Mouse (Mus musculus) MEL-GATA-1-ER (cell line): ENCODE measurements around the gene Gtpbp3.
A peak's percentile ranks its signal among the peaks of the same experiment; 100 is the strongest.

Experiments used
- DNase-seq: peaks from one replicate; pipeline ENCODE4 v3.0.0-alpha.2; 2012; ENCODE audit warnings: low read depth; ENCODE audit errors: extremely low read depth

Gene Gtpbp3

DNA sequence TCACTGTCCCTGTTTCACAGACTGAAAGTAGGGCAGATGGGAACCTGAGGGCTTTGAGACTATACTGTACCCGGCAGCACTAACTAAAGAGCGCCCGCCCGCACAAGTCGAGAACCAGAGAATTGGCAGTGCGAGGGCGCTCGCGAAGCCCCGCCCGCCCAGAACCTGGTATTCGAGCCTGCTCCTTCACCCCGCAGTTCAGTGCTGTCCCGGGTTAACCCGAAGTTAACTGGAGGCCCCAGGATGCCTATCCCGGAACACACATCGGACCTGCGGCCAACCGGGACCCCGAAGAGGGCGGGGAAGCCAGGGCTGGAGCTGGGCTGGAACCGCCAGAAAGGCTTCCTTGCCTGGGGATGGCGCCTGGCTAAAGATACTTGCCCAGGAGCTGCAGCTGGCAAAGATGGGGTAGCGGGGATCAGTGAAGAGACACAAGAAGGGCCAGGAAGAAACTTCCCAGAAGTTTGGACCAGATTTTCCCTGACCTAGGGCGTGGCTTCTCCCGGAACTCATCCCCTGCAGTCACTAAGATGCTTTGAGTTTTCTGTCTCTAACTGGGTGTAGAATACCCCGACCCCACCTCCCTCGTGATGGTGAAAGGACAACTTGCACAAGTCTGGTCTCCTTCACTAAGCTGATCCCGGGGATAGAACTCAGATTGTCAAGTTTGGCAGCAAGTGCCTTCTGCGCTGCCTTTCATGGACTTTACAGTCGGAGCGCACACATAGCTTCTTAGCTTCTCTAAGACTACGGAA is at the start of gene Gtpbp3:
TSS of gene Gtpbp3 (plus strand) at position 413 of the 755 bp plus-strand sequence.
- DNase-seq: peak; percentile 72

DNA sequence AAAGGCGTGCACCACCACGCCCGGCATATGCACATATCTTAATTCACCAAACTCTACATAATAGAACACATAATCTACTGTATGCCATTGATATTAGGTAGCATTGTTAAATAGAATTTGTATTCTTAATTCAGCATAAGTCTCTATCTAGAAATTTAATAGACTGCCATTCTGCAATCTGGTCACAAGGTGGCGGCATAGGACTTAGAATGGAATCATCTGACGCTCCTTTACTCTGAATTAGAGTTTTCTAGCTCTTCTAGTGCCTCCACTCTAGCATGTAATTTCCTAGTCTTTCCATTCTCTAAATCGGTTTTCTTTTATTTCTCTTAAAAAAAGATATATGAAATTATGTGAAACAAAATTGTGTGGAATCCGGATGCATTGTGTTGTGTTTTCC is 46.5 kb upstream of the Gtpbp3 start:
- DNase-seq: peak; percentile 60

DNA sequence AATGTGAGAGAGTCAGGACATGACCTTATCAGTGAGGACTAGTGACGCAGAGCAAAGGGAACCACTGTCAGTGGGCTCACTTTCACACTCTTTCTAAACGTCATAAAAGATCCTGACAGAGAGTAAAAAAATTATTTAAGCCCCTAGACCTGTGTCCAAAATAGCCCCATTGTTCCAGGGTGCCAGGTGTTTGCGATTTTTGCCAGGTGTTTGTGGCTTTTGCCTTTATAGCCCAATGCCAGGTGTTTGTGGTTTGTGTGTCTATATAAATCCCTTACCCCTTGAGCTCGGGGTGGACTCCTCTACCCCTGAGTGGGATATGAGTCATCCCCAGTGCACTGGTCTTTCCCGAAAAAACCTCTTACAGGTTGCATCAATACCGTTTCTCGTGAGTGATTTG is 42.8 kb upstream of the Gtpbp3 start:
- no peak for DNase-seq

DNA sequence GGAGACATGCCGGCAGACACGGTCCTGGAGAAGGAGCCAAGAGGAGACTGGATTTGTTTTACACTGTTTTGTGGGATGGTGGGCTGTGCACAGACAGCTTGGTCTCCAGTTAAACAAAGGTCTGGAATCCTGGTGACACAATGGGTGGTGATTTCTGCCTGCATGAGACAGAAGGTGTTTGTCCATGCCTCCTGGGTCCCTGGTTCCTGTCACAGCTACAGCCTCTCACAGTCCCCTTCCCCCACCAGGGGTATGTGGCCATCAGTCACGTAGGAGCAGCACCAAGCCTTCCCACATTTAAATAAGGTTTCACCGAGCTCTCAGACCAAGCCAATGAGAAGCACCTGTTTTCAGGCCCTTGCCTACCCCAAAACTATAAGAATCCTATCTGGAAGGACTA is 36.6 kb upstream of the Gtpbp3 start:
- DNase-seq: no peak

DNA sequence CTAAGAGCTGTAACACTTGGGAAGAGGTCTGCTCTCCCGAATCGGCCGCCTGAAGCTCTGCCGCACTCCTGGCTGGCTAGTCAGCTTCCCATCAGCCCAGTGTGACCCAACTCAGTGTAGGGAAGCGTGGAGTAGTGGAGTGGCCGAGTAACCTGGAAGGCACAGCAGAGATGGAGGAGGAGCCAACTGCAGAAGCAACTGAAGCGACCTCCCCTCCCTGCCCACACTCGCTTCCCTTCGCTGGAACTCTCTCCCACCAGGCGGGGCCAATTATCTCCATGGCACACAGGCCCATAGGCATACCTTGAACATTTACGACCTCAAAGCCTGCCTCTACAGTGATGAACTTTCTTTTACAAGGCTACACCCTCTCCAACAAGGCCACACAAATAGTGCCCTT is 36.1 kb upstream of the Gtpbp3 start:
- DNase-seq: no peak

DNA sequence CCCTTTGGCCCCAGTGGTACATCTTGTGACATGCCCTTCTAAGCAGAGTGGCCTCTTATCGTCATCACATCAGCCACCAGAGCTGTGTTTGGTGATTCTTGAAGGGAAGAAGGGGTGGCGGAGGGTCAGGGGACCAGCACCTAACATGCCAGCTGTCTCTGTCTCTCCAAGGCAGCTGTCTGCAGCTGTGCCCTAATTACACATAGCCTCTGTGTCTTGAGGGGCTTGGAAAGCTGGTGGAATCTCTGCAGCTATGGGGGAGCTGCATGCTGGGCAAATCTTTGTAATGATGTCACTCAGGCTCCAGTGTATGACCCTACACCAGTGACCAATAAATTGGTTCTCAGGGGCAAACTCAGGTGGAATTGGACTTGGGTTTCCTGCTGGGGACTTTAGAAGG is 35.2 kb upstream of the Gtpbp3 start:
- DNase-seq: no peak

DNA sequence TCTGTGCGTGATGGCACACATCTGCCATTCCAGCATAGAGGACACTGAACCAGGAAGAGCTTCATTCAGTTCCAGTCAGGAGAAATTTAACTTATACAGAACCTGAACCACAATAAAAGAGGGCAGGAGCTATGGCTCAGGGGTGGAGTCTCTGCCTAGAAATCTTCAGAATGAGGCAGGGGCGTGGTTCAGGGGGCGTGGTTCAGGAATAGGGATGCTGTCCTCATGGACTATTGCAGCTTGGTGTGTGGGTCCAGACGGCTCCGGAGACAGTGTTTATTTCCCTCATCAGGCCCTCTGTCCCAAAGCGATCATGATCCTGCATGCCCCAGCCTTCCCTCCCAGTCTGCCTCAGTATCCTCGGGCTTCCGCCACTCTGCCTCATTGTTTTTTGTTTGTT is 33.2 kb upstream of the Gtpbp3 start:
- DNase-seq: no peak

DNA sequence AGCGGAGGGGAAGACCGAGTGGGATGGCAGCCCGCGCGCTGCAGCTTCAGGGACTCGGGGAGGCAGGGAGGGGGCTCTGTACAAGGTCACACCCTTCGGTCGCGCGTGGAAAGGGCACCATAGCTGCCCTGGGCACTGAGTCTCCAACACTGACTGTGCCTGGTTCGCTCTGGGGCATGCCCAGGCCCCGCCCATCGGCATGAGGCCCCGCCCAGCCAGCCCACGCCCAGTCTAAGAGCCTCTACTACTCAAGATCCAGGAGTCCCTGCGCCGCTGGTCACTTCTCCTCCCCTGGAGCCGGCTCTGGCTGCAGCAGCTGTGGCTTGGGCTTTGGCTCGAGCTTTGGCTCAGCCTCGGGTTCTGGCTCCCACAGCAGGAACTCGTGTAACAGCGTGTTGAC is 31.0 kb upstream of the Gtpbp3 start:
- no peak for DNase-seq

DNA sequence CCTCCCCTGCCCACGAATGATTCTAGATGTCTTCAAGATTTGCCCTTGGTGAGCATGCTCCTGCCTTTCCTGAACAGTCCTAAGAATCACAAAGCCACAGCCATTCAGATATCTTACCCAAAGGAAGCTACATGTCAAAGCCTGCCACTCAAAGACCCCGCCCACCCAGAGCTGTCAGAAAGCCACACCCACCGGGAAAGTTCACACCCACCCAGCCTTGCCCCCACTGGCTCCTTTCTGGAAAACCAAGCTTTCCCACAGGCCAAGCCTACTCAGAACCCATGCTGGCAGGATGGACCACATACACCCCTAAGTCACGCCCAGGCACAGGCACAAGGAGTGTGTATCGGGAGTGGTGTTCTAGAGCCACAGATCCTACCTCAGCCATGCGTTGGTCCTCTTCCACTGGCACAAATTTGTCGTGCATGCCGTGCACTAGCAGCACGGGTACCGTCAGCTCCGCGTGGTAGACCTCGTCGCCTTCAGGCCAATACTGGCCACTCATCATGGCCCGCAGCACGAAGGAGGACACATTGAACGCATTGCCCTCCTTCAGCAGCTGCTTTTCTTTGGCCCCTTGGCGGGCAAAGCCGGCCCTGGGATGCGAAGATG is 30.1 kb upstream of the Gtpbp3 start:
- DNase-seq: no peak

DNA sequence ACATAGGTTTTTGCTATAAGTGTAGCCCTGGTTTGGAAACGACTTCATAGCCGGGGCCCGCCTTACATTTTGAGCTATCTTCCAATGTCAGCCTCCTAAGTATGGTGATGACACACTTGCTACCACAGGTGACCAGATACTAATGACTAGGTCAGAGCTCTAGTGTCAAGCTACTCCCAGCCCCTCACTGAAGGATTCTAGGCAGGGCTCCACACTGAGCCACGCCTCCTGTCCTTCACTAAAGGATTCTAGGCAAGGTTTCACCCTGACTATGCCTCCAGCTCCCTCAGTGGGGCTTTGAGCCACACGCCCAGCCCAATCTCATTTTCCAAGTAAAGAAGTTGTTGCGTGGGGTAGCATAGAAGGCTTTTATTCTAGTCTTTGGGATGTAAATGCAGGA is 27.2 kb upstream of the Gtpbp3 start:
- no peak for DNase-seq

DNA sequence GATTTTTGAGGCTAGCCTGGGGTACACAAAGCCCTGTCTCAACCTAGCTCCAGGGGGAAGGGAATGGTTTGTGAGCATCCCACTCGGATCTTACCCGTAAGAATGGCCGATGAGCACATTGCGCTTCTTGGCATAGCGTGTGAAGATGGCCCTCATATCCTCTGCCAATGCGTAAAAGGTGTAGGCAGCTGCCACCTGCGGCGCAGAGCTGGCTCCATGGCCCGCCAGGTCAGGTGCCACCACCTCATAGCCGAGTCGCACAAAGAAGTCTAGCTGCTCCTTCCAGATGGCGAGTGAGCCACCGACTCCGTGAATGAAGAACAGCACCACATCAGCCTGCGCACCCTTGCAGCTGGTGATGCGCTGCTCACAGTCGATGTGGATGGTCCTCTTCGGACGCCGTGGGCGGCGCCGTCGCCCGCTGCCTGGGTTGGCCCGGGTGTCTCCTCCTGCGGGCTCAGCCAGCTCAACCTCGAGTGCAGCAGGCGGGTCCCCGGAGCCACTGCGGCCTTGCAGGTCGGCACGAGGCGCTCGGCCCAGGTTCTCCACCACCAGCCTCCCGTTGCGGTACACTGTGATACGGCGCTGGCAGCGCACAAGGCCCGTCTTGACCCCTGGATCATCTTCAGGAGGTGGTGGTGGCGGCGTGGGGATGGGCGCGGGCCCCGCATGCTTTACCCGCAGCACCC is 26.6 kb upstream of the Gtpbp3 start:
- no peak for DNase-seq

DNA sequence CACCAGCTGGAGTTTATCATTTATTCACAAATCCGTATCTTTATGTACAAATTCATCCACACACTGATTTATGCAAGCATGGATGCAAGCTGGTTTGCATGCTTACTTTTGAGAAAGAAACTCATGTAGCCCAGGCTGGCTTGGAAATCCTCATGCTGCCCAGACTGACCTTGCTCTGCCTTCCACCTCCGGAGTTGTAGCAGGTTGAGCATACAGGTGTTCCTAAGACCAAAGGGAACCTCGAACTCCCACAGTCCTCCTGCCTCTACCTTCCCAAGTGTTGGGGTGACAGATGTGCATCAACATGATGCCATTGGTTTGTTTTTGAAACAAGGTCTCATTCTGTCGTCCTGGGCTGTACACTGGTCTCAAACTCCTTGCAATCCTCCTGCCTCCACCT is 25.7 kb upstream of the Gtpbp3 start:
- no peak for DNase-seq

DNA sequence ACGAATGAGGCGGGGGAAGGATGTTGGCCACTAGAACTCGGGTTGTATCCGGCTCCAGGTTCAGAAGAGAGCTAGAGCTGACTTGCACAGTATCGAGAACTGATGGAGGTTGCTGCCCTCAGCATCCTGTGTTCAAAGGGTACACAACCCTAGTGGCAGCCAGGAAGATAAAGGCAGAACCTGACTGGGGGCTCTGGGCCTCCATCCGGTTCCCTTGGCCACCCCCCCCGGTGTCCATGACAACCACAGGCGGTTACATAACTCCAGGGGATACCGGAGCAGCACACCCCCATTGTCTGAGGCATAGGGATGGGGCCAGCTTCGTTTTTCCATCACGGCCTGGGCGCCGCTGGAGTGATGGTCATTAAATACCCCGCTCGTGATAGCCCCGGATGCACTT is 25.1 kb upstream of the Gtpbp3 start:
- DNase-seq: no peak

DNA sequence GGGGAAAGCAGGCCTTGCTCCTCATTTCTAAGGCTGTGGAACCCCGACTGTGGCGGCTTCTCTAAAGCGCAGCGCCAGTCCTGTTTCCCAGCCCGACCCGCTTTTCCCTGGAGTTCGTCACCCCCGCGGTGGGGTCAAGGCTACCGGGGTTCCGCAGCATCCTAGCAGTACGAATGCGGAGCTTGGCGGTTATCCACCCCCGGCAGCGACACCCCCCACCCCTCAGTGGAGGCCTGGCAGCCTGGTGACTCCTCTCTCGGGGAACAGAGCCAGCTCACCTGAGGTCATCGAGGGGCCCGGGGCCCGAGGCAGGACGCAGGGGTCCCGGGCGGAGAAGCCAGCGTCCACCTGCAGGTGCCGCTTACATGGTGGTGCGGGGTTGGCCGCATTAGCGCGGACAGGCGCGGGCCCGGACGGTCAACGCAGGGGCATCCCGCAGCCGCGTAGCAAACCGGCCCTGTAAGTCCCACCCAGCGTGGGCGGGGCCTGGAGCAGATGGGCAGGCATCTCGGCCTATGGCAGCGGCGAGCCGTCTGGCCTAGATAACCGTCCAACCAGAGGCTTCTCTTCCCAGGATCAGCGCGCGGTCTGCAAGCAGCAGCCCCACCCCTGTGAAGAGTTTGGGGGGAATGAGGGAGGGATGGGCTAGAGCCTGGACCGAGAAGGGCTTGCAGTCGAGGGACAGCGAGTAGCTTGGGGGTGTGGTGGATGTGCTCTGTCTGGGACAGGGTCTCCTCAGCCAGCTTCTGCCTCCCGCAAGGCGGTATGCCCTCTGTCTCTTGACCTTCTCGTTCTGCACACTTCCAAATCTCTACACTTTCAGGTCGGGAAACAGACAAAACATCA is 24.5 kb upstream of the Gtpbp3 start, which contains the start of gene Abhd8:
TSS of gene Abhd8 (minus strand) at position 468 of the 846 bp plus-strand sequence.
- peak; percentile 83 for DNase-seq

DNA sequence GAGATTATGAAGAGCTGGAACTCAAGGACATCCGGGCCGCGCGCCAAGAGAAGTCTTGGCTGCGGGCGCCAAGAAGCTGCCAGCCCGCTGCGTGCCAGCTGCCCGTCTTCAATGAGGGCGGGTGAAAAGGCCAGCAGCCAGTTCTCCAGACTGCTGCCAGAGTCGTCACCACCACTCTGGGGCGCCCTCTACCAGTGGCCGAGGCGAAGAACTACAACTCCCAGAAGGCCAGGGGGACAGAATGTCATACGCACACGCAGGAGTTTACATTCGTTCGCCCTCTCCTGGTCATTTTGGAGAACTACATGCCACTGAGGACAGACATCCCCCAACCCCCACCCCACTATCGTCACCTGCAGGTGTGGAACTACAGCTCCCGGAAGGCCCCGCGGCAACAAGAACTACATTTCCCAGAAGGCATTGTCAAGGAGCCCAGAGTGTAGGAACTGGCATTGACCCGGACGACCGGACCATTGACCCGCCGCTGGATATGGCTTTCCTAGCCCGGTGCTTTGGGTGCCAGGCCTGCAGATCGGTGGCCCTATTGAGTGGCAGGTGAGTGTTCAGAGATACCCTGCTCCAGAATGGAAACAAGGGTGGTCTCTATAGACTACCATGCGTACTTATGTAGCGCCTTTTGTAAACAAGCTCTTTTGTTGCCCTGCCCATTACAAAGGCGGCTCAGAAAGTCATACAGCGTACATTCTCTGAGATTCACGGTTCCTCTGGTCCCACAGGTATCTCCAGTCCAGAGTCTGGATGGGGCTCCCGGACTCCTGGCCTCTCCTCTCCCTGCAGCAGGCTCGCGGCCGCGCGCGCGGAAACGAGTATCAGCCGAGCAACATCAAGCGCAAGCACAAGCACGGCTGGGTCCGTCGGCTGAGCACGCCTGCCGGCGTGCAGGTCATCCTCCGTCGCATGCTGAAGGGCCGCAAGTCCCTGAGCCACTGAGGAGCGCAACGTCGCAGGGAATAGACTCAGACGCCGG is 23.1 kb upstream of the Gtpbp3 start, which contains the start of gene Mrpl34:
TSS of gene Mrpl34 (plus strand) at position 447 of the 988 bp plus-strand sequence.
- peak; percentile 97 for DNase-seq

DNA sequence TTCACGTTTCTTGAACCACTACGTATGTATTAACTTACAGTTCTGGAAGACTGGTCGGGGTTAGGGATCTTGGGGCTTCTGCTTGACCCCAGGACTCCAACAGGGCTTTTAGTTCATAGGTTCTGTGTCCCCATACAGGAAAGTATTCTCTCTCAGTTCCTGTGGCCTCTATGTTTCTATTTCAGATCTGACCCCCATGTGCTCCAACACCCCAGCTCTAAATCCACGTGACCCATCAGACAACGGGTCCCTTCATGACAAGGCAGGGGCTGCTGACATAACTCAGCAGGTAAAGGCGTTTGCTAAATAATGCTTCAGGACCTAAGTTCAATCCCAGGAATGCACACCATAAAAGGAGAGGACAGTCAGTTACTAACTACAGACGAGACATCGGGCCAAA is 22.2 kb upstream of the Gtpbp3 start:
- no peak for DNase-seq

DNA sequence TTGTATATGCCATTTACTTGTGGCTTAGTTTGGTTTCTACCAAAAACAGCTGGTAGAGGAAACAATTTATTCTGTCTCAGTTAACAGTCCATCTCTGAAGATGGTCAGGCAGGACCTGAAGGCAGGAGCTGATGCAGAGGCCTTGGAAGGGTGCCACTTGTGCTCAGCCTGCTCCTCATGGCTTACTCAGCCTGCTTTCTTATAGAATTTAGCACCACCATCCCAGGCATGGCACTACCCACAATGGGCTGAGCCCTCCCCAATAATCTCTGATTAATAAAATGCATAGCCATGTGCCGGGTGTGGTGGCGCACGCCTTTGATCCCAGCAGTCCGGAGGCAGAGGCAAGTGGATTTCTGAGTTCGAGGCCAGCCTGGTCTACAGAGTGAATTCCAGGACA is 21.7 kb upstream of the Gtpbp3 start:
- no peak for DNase-seq

DNA sequence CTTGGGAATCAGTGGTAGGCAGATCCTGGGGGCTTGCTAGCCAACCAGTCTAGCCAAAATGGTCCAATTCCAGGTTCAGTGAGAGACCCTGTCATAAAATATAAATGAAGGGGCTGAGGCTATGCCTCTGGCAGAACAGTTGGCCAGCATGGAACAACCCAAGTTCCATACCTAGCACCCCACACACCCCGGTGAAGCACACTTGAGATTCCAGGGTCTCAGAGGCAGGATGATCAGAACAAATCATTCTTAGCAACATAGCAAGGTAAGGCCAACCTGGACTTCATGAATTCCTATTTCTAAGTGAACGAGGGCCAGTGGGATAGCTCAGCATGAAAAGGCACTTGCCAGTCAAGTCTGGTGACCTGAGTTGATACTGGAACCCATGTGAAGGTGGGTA is 20.7 kb upstream of the Gtpbp3 start:
- no peak for DNase-seq

DNA sequence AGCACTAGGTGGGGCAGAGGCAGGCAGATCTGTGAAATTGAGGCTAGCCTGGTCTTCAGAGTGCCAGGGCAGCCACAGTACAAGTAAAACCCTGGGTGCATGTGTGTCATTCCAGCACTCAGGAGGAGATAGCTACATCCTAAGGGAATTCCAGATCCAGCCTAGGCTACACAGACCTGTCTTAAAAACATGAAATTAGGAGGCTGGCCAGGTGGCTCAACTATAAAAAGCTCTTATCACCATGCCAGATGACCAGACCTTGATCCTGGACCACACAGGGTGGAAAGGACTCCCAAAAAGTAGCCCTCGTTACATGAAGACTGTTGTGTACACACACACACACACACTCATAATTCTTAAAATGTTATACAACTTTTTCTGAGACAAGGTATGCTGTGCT is 19.9 kb upstream of the Gtpbp3 start:
- DNase-seq: no peak

DNA sequence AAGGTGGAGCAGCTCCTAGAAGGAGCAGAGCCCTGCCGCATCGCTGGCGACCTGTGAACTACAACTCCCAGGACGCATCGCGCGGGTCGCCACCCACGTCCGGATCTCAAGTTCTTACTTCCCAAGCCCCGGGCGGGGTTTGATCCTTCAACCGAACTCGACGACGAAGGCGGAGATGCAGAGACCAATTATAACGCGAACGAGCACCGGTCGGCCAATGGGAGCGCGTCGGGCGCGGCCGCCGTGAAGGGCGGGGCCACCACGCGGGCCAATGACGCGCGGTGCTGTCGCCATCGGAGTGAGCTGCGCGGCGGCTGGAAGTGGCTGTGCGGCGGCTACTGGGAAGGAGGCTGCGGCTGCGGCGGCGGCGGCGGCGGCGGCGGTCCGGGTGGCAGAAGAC is 19.0 kb upstream of the Gtpbp3 start, which contains the start of gene Dda1:
TSS of gene Dda1 (plus strand) at position 284 of the 400 bp plus-strand sequence.
- peak; percentile 96 for DNase-seq
